Mouse (Mus musculus) common myeloid progenitor, adult 5-6 weeks (primary cell): ENCODE measurements around the gene Gzmk. TPM values are rescaled to one million over a fixed set of nuclear protein-coding genes. Genes with fewer than 3 reads are reported as not detected.
"Not testable (repeated sequence)": the region's sequence is repeated elsewhere in the genome, so short reads cannot be mapped to it uniquely, and the experiment has no call there.

ENCODE experiments used
- ATAC-seq: replicated peaks from 2 replicates; pipeline ENCODE4 v1.8.0; 2016; ENCODE audit warnings: low read depth, mild to moderate bottlenecking, moderate TSS enrichment, inconsistent platforms; ENCODE audit not compliant: poor library complexity, severe bottlenecking
- total RNA-seq: library from RNA; stranded (forward); fragments of 200-1000, 187-1606 nt; gene quantifications from 2 replicates; pipeline ENCODE4 v1.2.3, GENCODE M21; 2017

The Gzmk gene
- total RNA-seq, result not detected in 2 replicates

- ATAC-seq, result peak; percentile 36; the same call in 1 of the 2 replicates
Measured at GRCm38 (mm10) chr13:113225811-113226210, at the start of gene Gzmk. Gzmk (minus strand) TSS chr13:113225908.

GRCm38 (mm10) chr13:113271189-113271588, 45.5 kb upstream of the Gzmk start:
- ATAC-seq, result no peak

GRCm38 (mm10) chr13:113269777-113270776, 44.4 kb upstream of the Gzmk start:
- ATAC-seq, result peak; percentile 74

- peak; percentile 76 for ATAC-seq
Measured at GRCm38 (mm10) chr13:113267204-113267603, 41.5 kb upstream of the Gzmk start.

- ATAC-seq, result peak; percentile 40
Measured at GRCm38 (mm10) chr13:113266495-113266951, 40.8 kb upstream of the Gzmk start.

- ATAC-seq, result no peak
Measured at GRCm38 (mm10) chr13:113265257-113265656, 39.5 kb upstream of the Gzmk start.

GRCm38 (mm10) chr13:113262822-113263221, 37.1 kb upstream of the Gzmk start:
- no peak for ATAC-seq

- no peak for ATAC-seq
Measured at GRCm38 (mm10) chr13:113259237-113259636, 33.5 kb upstream of the Gzmk start.

GRCm38 (mm10) chr13:113257190-113257589, 31.5 kb upstream of the Gzmk start:
- no peak for ATAC-seq

- ATAC-seq, result no peak
Measured at GRCm38 (mm10) chr13:113256766-113257165, 31.1 kb upstream of the Gzmk start.

GRCm38 (mm10) chr13:113252580-113252979, 26.9 kb upstream of the Gzmk start:
- not testable (repeated sequence) for ATAC-seq

- ATAC-seq, result no peak
Measured at GRCm38 (mm10) chr13:113245025-113245424, 19.3 kb upstream of the Gzmk start.

- ATAC-seq, result peak; percentile 84
Measured at GRCm38 (mm10) chr13:113242129-113242528, 16.4 kb upstream of the Gzmk start.

- no peak for ATAC-seq
Measured at GRCm38 (mm10) chr13:113227666-113228463, 2.2 kb upstream of the Gzmk start.

- ATAC-seq, result peak; percentile 77
Measured at GRCm38 (mm10) chr13:113227076-113227475, 1.4 kb upstream of the Gzmk start.

GRCm38 (mm10) chr13:113224105-113224504, 1.6 kb downstream of the Gzmk start:
- ATAC-seq, result no peak

- no peak for ATAC-seq
Measured at GRCm38 (mm10) chr13:113221851-113222250, 3.9 kb downstream of the Gzmk start.

- no peak for ATAC-seq
Measured at GRCm38 (mm10) chr13:113213865-113214264, 11.8 kb downstream of the Gzmk start.

- ATAC-seq, result peak; percentile 69
Measured at GRCm38 (mm10) chr13:113212401-113212800, 13.3 kb downstream of the Gzmk start.

- peak; percentile 64 for ATAC-seq
Measured at GRCm38 (mm10) chr13:113211345-113211744, 14.4 kb downstream of the Gzmk start.
